Mouse (Mus musculus) midbrain, embryonic 11.5 days (tissue): ENCODE results near the gene Brpf1. TPM values are rescaled to one million over a fixed set of nuclear protein-coding genes. Genes with fewer than 3 reads are reported as not detected.

ENCODE experiments used
- ATAC-seq: fragments of 200-750 bp; cut with Nextera tagmentation; 2 replicates; pipeline ENCODE4 v1.8.0; 2017; ENCODE audit warnings: moderate TSS enrichment, moderate library complexity; ENCODE audit not compliant: low FRiP score
- DNase-seq: peaks from one replicate; pipeline ENCODE4 v3.0.0; 2015; ENCODE audit warnings: low spot score; ENCODE audit errors: missing footprints
- H3K27ac ChIP-seq: fragments of 300-500 bp; sonication (generic); 2 replicates; pipeline ENCODE4 v1.5.1; 2014; ENCODE audit warnings: low read depth, low read length
- H3K27me3 ChIP-seq: fragments of 300-500 bp; sonication (generic); 2 replicates; pipeline ENCODE4 v1.6.1; 2014; ENCODE audit warnings: mild to moderate bottlenecking, low read length, moderate library complexity, mixed read lengths; ENCODE audit not compliant: control insufficient read depth, insufficient read depth
- H3K36me3 ChIP-seq: fragments of 300-500 bp; sonication (generic); 2 replicates; pipeline ENCODE4 v1.6.1; 2014; ENCODE audit warnings: mild to moderate bottlenecking, low read length, moderate library complexity, mixed read lengths; ENCODE audit not compliant: control insufficient read depth, insufficient read depth
- H3K4me1 ChIP-seq: fragments of 300-500 bp; sonication (generic); 2 replicates; pipeline ENCODE4 v1.6.1; 2014; ENCODE audit warnings: low read length; ENCODE audit not compliant: control insufficient read depth, insufficient read depth
- H3K4me2 ChIP-seq: fragments of 300-500 bp; sonication (generic); 2 replicates; pipeline ENCODE4 v1.6.1; 2014; ENCODE audit warnings: mild to moderate bottlenecking, moderate library complexity
- H3K4me3 ChIP-seq: fragments of 300-500 bp; sonication (generic); 2 replicates; pipeline ENCODE4 v1.5.1; 2014; ENCODE audit warnings: low read depth, low read length
- H3K9ac ChIP-seq: fragments of 300-500 bp; sonication (generic); 2 replicates; pipeline ENCODE4 v1.6.1; 2014; ENCODE audit warnings: low read length
- H3K9me3 ChIP-seq: fragments of 300-500 bp; sonication (generic); 2 replicates; pipeline ENCODE4 v1.6.1; 2016; ENCODE audit warnings: low read length; ENCODE audit not compliant: control insufficient read depth
- WGBS: fragments of 180-500 bp; shearing (Covaris S2); extraction: QIAGEN DNeasy Blood & Tissue Kit; methylation state at CpG from one replicate; pipeline ENCODE4 v1.1.7; 2014; 5-methylcytosine and 5-hydroxymethylcytosine counted together
- polyA plus RNA-seq: library from polyadenylated mRNA; unstranded; fragments of >200 nt; fragmentation: Nextera tagmentation; extraction: Ambion mirVana; gene quantifications from 2 replicates; pipeline ENCODE4 v1.2.1, GENCODE M21; 2014

Gene Brpf1
- polyA plus RNA-seq, 1 experiment from 2014 or later: 22.8 TPM

DNA sequence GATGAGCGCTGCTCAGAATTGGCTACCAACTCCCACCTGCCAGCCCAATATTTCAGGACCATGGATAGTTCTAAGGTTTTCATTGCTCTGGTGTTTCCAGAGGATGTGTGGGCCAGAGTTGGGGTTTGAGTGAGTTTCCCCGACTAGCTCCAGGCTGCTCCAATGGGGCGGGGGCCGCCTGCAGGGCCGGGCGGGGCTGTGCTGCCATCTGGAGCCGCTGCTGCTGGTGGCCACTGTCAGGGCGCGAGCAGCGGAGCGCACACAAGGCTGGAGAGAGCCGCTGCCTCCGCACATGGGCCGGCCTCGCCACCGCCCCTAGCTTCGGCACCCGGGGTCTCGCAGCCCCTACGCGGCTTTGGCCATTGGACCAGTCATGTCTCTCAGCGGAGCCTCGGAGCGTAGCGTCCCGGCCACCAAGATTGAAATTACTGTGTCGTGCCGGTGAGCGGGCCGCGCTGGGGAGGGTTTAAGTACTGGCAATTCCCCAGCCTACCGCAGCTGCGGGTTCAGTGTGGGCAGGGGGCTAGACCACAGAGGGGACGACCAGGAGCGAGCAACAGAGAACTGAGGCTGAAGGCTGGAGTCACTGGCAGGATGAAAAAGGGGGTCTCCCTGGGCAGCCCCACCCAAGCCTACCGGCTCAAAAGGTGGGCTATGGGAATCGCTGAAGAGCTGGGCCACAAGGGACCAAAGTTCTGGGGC lies 24.7 kb upstream of the Brpf1 start, which contains the start of gene Cpne9:
TSS of gene Cpne9 (plus strand) at position 207 of the 702 bp plus-strand sequence.
- Histone ChIP-seq H3K27me3 (peaks cover 25% of the 10 kb centered on the region), H3K4me2 (peak within 1 kb of the TSS; percentile 48), H3K9ac (peak within 1 kb of the TSS; percentile 4; the same call in 1 of the 2 replicates), H3K4me1 (peaks cover 7% of the 10 kb centered on the region), H3K9me3 (no peaks in the 10 kb centered on the region), H3K27ac (no peak within 1 kb of the TSS), H3K4me3 (peak within 1 kb of the TSS; percentile 19), H3K36me3 (no peaks in the 10 kb centered on the region)
- WGBS: under 1% methylated on average over 37 of the region's 37 CpGs
- ATAC-seq (peak; percentile 80), DNase-seq (peak; percentile 87)

DNA sequence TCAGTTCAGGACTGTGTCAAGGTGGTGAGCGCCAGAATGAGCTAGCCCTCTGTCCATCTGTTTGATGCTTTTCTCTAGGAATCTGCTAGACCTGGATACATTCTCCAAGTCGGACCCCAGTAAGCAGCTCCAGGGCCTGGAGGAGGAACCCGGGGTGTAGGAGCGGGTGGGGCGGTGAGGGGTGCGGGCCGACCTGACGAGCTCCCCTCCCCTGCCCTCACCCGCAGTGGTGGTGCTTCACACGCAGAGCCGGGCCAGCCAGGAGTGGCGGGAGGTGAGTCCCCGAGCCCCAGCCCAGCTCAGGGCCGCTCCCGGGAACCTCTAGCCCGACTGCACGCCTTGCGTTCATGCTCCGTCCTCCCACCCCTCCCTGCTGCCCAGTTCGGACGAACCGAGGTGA lies 24.0 kb upstream of the Brpf1 start:
- ATAC-seq (peak; percentile 51), DNase-seq (peak; percentile 87)
- H3K9me3 ChIP-seq: no peaks in the 10 kb centered on the region
- H3K27me3 ChIP-seq: peaks cover 28% of the 10 kb centered on the region
- no peak overlapping the region; the same call in 1 of the 2 replicates for H3K4me3 ChIP-seq
- no peak overlapping the region for H3K9ac ChIP-seq
- H3K4me1 ChIP-seq: peaks cover 7% of the 10 kb centered on the region
- no peaks in the 10 kb centered on the region for H3K36me3 ChIP-seq
- no peak overlapping the region for H3K27ac ChIP-seq
- H3K4me2 ChIP-seq: peak overlapping the region; percentile 27
- under 1% methylated on average over 22 of the region's 22 CpGs for WGBS

GRCm38 (mm10) chr6:113283500-113283899 lies 23.4 kb upstream of the Brpf1 start:
- peaks cover 28% of the 10 kb centered on the region for H3K27me3 ChIP-seq
- peaks cover 7% of the 10 kb centered on the region for H3K4me1 ChIP-seq
- no peak for DNase-seq
- no peak overlapping the region for H3K4me2 ChIP-seq
- H3K4me3 ChIP-seq: no peak overlapping the region
- no peak for ATAC-seq
- H3K36me3 ChIP-seq: no peaks in the 10 kb centered on the region
- no peak overlapping the region for H3K9ac ChIP-seq
- H3K9me3 ChIP-seq: no peaks in the 10 kb centered on the region
- no peak overlapping the region for H3K27ac ChIP-seq
- 7% methylated on average over 5 of the region's 6 CpGs for WGBS

GRCm38 (mm10) chr6:113284931-113285330 lies 22.0 kb upstream of the Brpf1 start:
- peaks cover 28% of the 10 kb centered on the region for H3K27me3 ChIP-seq

GRCm38 (mm10) chr6:113286316-113286715 lies 20.6 kb upstream of the Brpf1 start:
- no peaks in the 10 kb centered on the region for H3K36me3 ChIP-seq
- no peak overlapping the region for H3K4me3 ChIP-seq
- H3K27me3 ChIP-seq: peaks cover 28% of the 10 kb centered on the region
- H3K4me1 ChIP-seq: peaks cover 7% of the 10 kb centered on the region
- ATAC-seq (no peak), DNase-seq (no peak)
- no peaks in the 10 kb centered on the region for H3K9me3 ChIP-seq
- H3K4me2 ChIP-seq: no peak overlapping the region
- H3K9ac ChIP-seq: no peak overlapping the region
- WGBS: 57% methylated on average over 1 of the region's 1 CpGs
- H3K27ac ChIP-seq: no peak overlapping the region

More at GRCm38 (mm10) chr6:113284931-113285330, 22.0 kb upstream of the Brpf1 start:
- no peak for ATAC-seq
- Histone ChIP-seq H3K9ac (no peak overlapping the region), H3K4me3 (no peak overlapping the region), H3K4me2 (no peak overlapping the region), H3K4me1 (peaks cover 7% of the 10 kb centered on the region), H3K27ac (no peak overlapping the region), H3K36me3 (no peaks in the 10 kb centered on the region), H3K9me3 (no peaks in the 10 kb centered on the region)
- DNase-seq: peak; percentile 47
- WGBS: 82% methylated on average over 3 of the region's 3 CpGs

GRCm38 (mm10) chr6:113287236-113287635 lies 19.7 kb upstream of the Brpf1 start:
- DNase-seq: no peak
- H3K9me3 ChIP-seq: no peaks in the 10 kb centered on the region
- no peak overlapping the region for H3K9ac ChIP-seq
- peaks cover 24% of the 10 kb centered on the region for H3K27me3 ChIP-seq
- H3K27ac ChIP-seq: no peak overlapping the region
- no peak overlapping the region for H3K4me3 ChIP-seq
- whole genome bisulfite sequencing: 73% methylated on average over 4 of the region's 4 CpGs
- H3K4me1 ChIP-seq: peaks cover 6% of the 10 kb centered on the region
- no peaks in the 10 kb centered on the region for H3K36me3 ChIP-seq
- no peak overlapping the region for H3K4me2 ChIP-seq
- no peak for ATAC-seq

DNA sequence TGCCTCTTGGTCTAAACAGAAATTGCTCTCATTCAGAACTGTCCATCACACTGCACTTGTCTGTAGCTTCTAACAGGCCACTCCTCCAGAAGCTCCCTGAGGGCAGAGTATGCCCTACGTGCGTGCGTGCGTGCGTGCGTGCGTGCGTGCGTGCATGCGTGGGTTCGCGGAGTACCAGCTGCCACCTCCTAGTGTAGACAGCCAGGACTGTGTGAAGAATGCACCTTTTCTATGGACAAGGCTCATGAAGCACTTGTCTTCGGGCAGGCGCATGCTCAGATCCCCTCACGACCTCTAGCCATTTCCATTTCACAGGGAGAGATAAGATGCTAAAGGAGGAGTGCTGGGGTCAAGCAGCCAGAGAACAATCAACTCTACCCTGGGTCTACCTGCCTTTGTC lies 17.6 kb upstream of the Brpf1 start:
- 91% methylated on average over 15 of the region's 15 CpGs for WGBS
- H3K27ac ChIP-seq: no peak overlapping the region
- no peaks in the 10 kb centered on the region for H3K4me1 ChIP-seq
- H3K4me2 ChIP-seq: no peak overlapping the region
- no peaks in the 10 kb centered on the region for H3K9me3 ChIP-seq
- peaks cover 3% of the 10 kb centered on the region for H3K27me3 ChIP-seq
- H3K36me3 ChIP-seq: no peaks in the 10 kb centered on the region
- H3K9ac ChIP-seq: no peak overlapping the region
- ATAC-seq (no peak), DNase-seq (no peak)
- no peak overlapping the region for H3K4me3 ChIP-seq

- Histone ChIP-seq H3K4me3 (no peak overlapping the region), H3K4me2 (no peak overlapping the region), H3K27ac (no peak overlapping the region), H3K4me1 (no peaks in the 10 kb centered on the region), H3K9me3 (no peaks in the 10 kb centered on the region), H3K9ac (no peak overlapping the region), H3K36me3 (no peaks in the 10 kb centered on the region), H3K27me3 (0 out of 2 replicates have a peak, but pooled peaks cover 2% of the 10 kb centered on the region)
- 69% methylated on average over 6 of the region's 6 CpGs for WGBS
- DNase-seq: no peak
- no peak for ATAC-seq
Measured at GRCm38 (mm10) chr6:113290346-113290745, 16.6 kb upstream of the Brpf1 start.

- Histone ChIP-seq H3K4me3 (no peak overlapping the region), H3K27me3 (no peaks in the 10 kb centered on the region), H3K9me3 (no peaks in the 10 kb centered on the region), H3K4me1 (no peaks in the 10 kb centered on the region), H3K27ac (no peak overlapping the region), H3K4me2 (no peak overlapping the region), H3K9ac (no peak overlapping the region), H3K36me3 (no peaks in the 10 kb centered on the region)
- WGBS: 78% methylated on average over 5 of the region's 5 CpGs
- no peak for ATAC-seq
- DNase-seq: no peak
Measured at GRCm38 (mm10) chr6:113292938-113293337, 14.0 kb upstream of the Brpf1 start.
